Comparison of ENCODE assay signal across 9 mouse cellular contexts in the genomic region with DNA sequence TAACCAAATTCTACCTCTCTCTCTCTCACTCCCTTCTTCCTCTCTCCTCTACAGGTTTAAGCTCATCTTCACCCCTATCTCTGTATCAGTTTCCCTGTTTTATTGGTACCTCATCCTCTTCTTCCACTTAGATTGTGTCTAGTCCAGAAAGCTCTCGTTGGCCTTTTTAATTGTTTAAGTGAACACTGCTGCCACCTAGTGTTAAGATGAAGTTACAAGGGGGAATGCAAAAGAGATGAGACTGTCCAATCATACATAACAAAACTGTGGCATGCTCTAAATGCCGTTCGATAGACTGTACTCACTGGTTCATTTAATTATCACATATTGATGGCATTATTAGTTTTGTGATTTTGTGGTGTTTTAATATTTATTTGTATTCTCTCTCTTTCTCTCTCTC. TPM values are rescaled to one million over a fixed set of nuclear protein-coding genes. Genes with fewer than 3 reads are reported as not detected.
DNase-seq lines count a peak whose midpoint lies in the region; ATAC-seq and TF ChIP-seq lines count a peak whose summit lies in the region.
"Had no signal": no experiment of that assay in that cellular context is flagged by ENCODE, and none has a peak within 500 bp of the region (broad histone marks: within the 10 kb centered on the region; RNA-seq: fewer than 3 reads in every experiment).

No protein-coding gene starts in this region.

- H3K9me3 ChIP-seq in forebrain, embryonic 14.5 days (replicated peaks; ENCODE audit: control insufficient read depth, low read length) = no peaks in the 10 kb centered on the region
- no peaks in the 10 kb centered on the region for H3K9me3 ChIP-seq in forebrain, embryonic 12.5 days
- no peaks in the 10 kb centered on the region for H3K9me3 ChIP-seq in limb, embryonic 14.5 days (ENCODE audit: control insufficient read depth, low read length)
- no peaks in the 10 kb centered on the region for H3K9me3 ChIP-seq in limb, embryonic 10.5 days (replicated peaks)

- H3K27ac ChIP-seq in forebrain, embryonic 14.5 days (ENCODE audit: low read depth, low read length) = no peak overlapping the region
- H3K27ac ChIP-seq in forebrain, embryonic 12.5 days = no peak overlapping the region
- no peak overlapping the region for H3K27ac ChIP-seq in limb, embryonic 14.5 days (replicated peaks; ENCODE audit: low read depth, low read length)
- H3K27ac ChIP-seq in limb, embryonic 10.5 days = no peak overlapping the region

- ATAC-seq in forebrain, embryonic 14.5 days = no peak
- ATAC-seq in forebrain, embryonic 12.5 days (ENCODE audit: low FRiP score) = no peak
- ATAC-seq in limb, embryonic 14.5 days (ENCODE audit: low FRiP score, low read depth) = no peak

- TF ChIP-seq POLR2A in limb, embryonic 14.5 days (IDR thresholded peaks at IDR 0.05; ENCODE audit: borderline replicate concordance, extremely low read depth, insufficient read depth, insufficient read length) = no peak

- no peaks in the 10 kb centered on the region for H3K36me3 ChIP-seq in forebrain, embryonic 14.5 days (ENCODE audit: control insufficient read depth, insufficient read depth, low read length)
- H3K36me3 ChIP-seq in forebrain, embryonic 12.5 days (replicated peaks) = no peaks in the 10 kb centered on the region
- no peaks in the 10 kb centered on the region for H3K36me3 ChIP-seq in limb, embryonic 14.5 days (ENCODE audit: control insufficient read depth, insufficient read depth, low read length)
- no peaks in the 10 kb centered on the region for H3K36me3 ChIP-seq in limb, embryonic 10.5 days

- H3K27me3 ChIP-seq in forebrain, embryonic 14.5 days (replicated peaks; ENCODE audit: control insufficient read depth, insufficient read depth, low read length) = no peaks in the 10 kb centered on the region
- peaks cover 16% of the 10 kb centered on the region for H3K27me3 ChIP-seq in forebrain, embryonic 12.5 days
- no peaks in the 10 kb centered on the region for H3K27me3 ChIP-seq in limb, embryonic 14.5 days (ENCODE audit: control insufficient read depth, insufficient read depth, low read length)
- H3K27me3 ChIP-seq in limb, embryonic 10.5 days (ENCODE audit: low read depth, poor library complexity, severe bottlenecking) = peaks cover 12% of the 10 kb centered on the region

- WGBS in forebrain, embryonic 14.5 days = 40% methylated on average over 3 of the region's 3 CpGs
- 41% methylated on average over 3 of the region's 3 CpGs for WGBS in forebrain, embryonic 12.5 days
- 42% methylated on average over 3 of the region's 3 CpGs for WGBS in limb, embryonic 14.5 days
- 55% methylated on average over 3 of the region's 3 CpGs for WGBS in limb, embryonic 10.5 days

- H3K4me3 ChIP-seq in forebrain, embryonic 14.5 days (ENCODE audit: low read depth, low read length) = no peak overlapping the region
- H3K4me3 ChIP-seq in forebrain, embryonic 12.5 days (replicated peaks) = no peak overlapping the region
- H3K4me3 ChIP-seq in limb, embryonic 14.5 days (replicated peaks; ENCODE audit: low read length) = no peak overlapping the region
- no peak overlapping the region for H3K4me3 ChIP-seq in limb, embryonic 10.5 days

- no peak overlapping the region for H3K4me2 ChIP-seq in forebrain, embryonic 14.5 days (ENCODE audit: low read length)
- no peak overlapping the region for H3K4me2 ChIP-seq in forebrain, embryonic 12.5 days
- no peak overlapping the region for H3K4me2 ChIP-seq in limb, embryonic 14.5 days (replicated peaks; ENCODE audit: low read depth, low read length, severe bottlenecking)

- H3K9ac ChIP-seq in forebrain, embryonic 14.5 days (ENCODE audit: low read length) = no peak overlapping the region
- no peak overlapping the region for H3K9ac ChIP-seq in forebrain, embryonic 12.5 days
- no peak overlapping the region for H3K9ac ChIP-seq in limb, embryonic 14.5 days (ENCODE audit: low read depth, low read length, severe bottlenecking)

- DNase-seq in forebrain, embryonic 14.5 days (ENCODE audit: low spot score) = peak; percentile 89
- peak; percentile 63 for DNase-seq in limb, embryonic 14.5 days (ENCODE audit: low spot score)
- DNase-seq in limb, embryonic 10.5 days (ENCODE audit: low spot score) = no peak
- DNase-seq in MN1 (ENCODE audit: low spot score) = peak; percentile 66
- peak; percentile 83 for DNase-seq in induced T-regulatory cell, adult 2 months (ENCODE audit: low read depth)
- no peak for DNase-seq in urinary bladder, postnatal 14 days (ENCODE audit: low spot score)
- no peak for DNase-seq in gastrocnemius, adult 8-10 months (ENCODE audit: low spot score in 2 of 2)

- H3K4me1 ChIP-seq in forebrain, embryonic 14.5 days (ENCODE audit: control insufficient read depth, insufficient read depth, low read length) = peaks cover 6% of the 10 kb centered on the region; the same call in 1 of the 2 replicates
- peaks cover 6% of the 10 kb centered on the region; the same call in 1 of the 2 replicates for H3K4me1 ChIP-seq in forebrain, embryonic 12.5 days
- H3K4me1 ChIP-seq in limb, embryonic 14.5 days (ENCODE audit: control insufficient read depth, insufficient read depth, low read length) = no peaks in the 10 kb centered on the region
- H3K4me1 ChIP-seq in limb, embryonic 10.5 days = peaks cover 9% of the 10 kb centered on the region; the same call in 1 of the 2 replicates

RNA-seq across cellular contexts. Expression of a gene that starts 3.8 kb away (rescaled TPM):
- 0.38 and 0.68 TPM in 2 replicates for polyA plus RNA-seq in forebrain, embryonic 14.5 days (2014; fragmentation: Nextera tagmentation; extraction: Ambion mirVana)
- polyA plus RNA-seq in forebrain, embryonic 12.5 days (2016; fragmentation: Nextera tagmentation; extraction: Ambion mirVana) = not detected in 2 replicates
- polyA plus RNA-seq in limb, embryonic 14.5 days (2012; rRNA removed) = 0.21 TPM in 1 of 2 replicates, not detected in the other
- 0.14 and 0.22 TPM in 2 replicates for polyA plus RNA-seq in limb, embryonic 14.5 days (2014; fragmentation: Nextera tagmentation; extraction: Ambion mirVana)
- polyA plus RNA-seq in limb, embryonic 10.5 days (2016; fragmentation: Nextera tagmentation; extraction: Ambion mirVana) = 0.16 and 0.20 TPM in 2 replicates
- total RNA-seq in gastrocnemius, adult 8-10 months (2022) = 1 to 10 TPM in 1 of 4 experiments, under 1 TPM in 3; 0.65 to 1.4 (median 0.83) TPM
- total RNA-seq: layer of hippocampus, postnatal 14 days had no signal

RNA-seq across cellular contexts. Expression of a gene that starts 30.4 kb away (rescaled TPM):
- polyA plus RNA-seq in forebrain, embryonic 14.5 days (2014; fragmentation: Nextera tagmentation; extraction: Ambion mirVana) = 0.08 TPM in 1 of 2 replicates, not detected in the other
- 0.09 TPM in 1 of 2 replicates, not detected in the other for polyA plus RNA-seq in forebrain, embryonic 12.5 days (2016; fragmentation: Nextera tagmentation; extraction: Ambion mirVana)
- 0.45 and 0.47 TPM in 2 replicates for polyA plus RNA-seq in limb, embryonic 14.5 days (2012; rRNA removed)
- polyA plus RNA-seq in limb, embryonic 14.5 days (2014; fragmentation: Nextera tagmentation; extraction: Ambion mirVana) = 0.82 and 0.89 TPM in 2 replicates
- not detected in 2 replicates for polyA plus RNA-seq in limb, embryonic 10.5 days (2016; fragmentation: Nextera tagmentation; extraction: Ambion mirVana)
- total RNA-seq in gastrocnemius, adult 8-10 months (2022) = 1 to 10 TPM in 2 of 4 experiments, under 1 TPM in 2; 0.75 to 1.1 (median 0.98) TPM

RNA-seq across cellular contexts. Expression of a gene that starts 32.6 kb away (rescaled TPM):
- 1.5 and 2.6 TPM in 2 replicates for polyA plus RNA-seq in forebrain, embryonic 14.5 days (2014; fragmentation: Nextera tagmentation; extraction: Ambion mirVana)
- 3.7 and 4.3 TPM in 2 replicates for polyA plus RNA-seq in forebrain, embryonic 12.5 days (2016; fragmentation: Nextera tagmentation; extraction: Ambion mirVana)
- polyA plus RNA-seq in limb, embryonic 14.5 days (2012; rRNA removed) = 3.6 and 3.9 TPM in 2 replicates
- 5.7 and 6.1 TPM in 2 replicates for polyA plus RNA-seq in limb, embryonic 14.5 days (2014; fragmentation: Nextera tagmentation; extraction: Ambion mirVana)
- 4.0 and 4.6 TPM in 2 replicates for polyA plus RNA-seq in limb, embryonic 10.5 days (2016; fragmentation: Nextera tagmentation; extraction: Ambion mirVana)
- total RNA-seq in gastrocnemius, adult 8-10 months (2022) = 10 to 100 TPM; 33.8 to 47.9 (median 40.8) TPM

Comparison
In these comparisons a context has a peak if more than half of its experiments do, and no peak if none do; other contexts are left out.
1. DNase-seq: peak in forebrain, embryonic 14.5 days (single experiment), limb, embryonic 14.5 days (single experiment), MN1 (single experiment) and induced T-regulatory cell, adult 2 months (single experiment); none in limb, embryonic 10.5 days (single experiment), urinary bladder, postnatal 14 days (single experiment) and gastrocnemius, adult 8-10 months (0 of 2).